Mouse (Mus musculus): Measurements from ENCODE around the gene Atg16l2.

DNA sequence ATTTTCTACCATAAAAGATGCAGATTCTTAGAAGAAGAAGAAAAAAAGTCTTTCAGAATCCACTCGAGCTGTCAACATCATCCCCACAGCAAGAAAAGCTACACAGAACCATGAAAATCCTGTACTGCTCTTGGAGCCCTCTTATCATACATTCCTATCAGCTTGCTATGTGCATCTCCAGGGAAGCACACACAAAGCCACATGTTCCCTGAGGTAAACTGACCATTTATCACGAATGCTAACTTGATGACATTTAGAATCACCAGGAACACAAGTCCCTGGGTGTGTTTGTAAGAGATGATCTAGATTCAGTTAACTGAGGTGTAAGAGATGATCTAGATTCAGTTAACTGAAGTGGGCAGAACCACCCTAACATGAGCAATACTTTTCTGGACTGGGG, 4.8 kb upstream of the Atg16l2 start:
- no peak for TF ChIP-seq CTCF (IDR thresholded peaks at IDR 0.05; ENCODE audit: borderline replicate concordance, insufficient read depth, low read depth, low read length)
- no peak for TF ChIP-seq POLR2A (IDR thresholded peaks at IDR 0.05; ENCODE audit: borderline replicate concordance, insufficient read depth, low read length)
